Mouse (Mus musculus) myocyte (in vitro differentiated cells): ENCODE data around the gene Pde4d.

ENCODE experiments used
- CEBPB ChIP-seq: IDR thresholded peaks from 2 replicates; pipeline ENCODE4 v1.6.1; 2011; ENCODE audit warnings: mild to moderate bottlenecking, moderate library complexity; ENCODE audit not compliant: poor library complexity, insufficient read depth, severe bottlenecking
- E2F4 ChIP-seq: IDR thresholded peaks from one replicate; pipeline ENCODE4 v1.6.1; 2011; ENCODE audit warnings: mild to moderate bottlenecking, control low read depth, moderate library complexity; ENCODE audit not compliant: insufficient read depth
- MAX ChIP-seq: IDR thresholded peaks from one replicate; pipeline ENCODE4 v1.6.1; 2011; ENCODE audit warnings: low read depth, mild to moderate bottlenecking, control low read depth
- MYOD1 ChIP-seq, 3 experiments: IDR thresholded peaks; one replicate each; pipeline ENCODE4 v1.6.1; 2011; ENCODE audit warnings: control low read depth in 2 of 3, low read depth in 2 of 3, mild to moderate bottlenecking in 2 of 3, moderate library complexity in 1 of 3; ENCODE audit not compliant: insufficient read length in 2 of 3, control insufficient read depth in 1 of 3
- POLR2A ChIP-seq: IDR thresholded peaks from one replicate; pipeline ENCODE4 v1.6.1; 2011; ENCODE audit warnings: low read depth, mild to moderate bottlenecking, control low read depth, moderate library complexity; ENCODE audit not compliant: insufficient read length
- POLR2AphosphoS2 ChIP-seq: IDR thresholded peaks from one replicate; pipeline ENCODE4 v1.6.1; 2011; ENCODE audit warnings: low read depth, control low read depth; ENCODE audit not compliant: insufficient read length
- REST ChIP-seq: IDR thresholded peaks from one replicate; pipeline ENCODE4 v1.6.1; 2011; ENCODE audit warnings: mild to moderate bottlenecking, control low read depth, moderate library complexity; ENCODE audit not compliant: insufficient read depth, insufficient read length
- SRF ChIP-seq: IDR thresholded peaks from one replicate; pipeline ENCODE4 v1.6.1; 2011; ENCODE audit warnings: low read depth; ENCODE audit not compliant: control insufficient read depth, insufficient read length
- TCF12 ChIP-seq: IDR thresholded peaks from one replicate; pipeline ENCODE4 v1.6.1; 2011; ENCODE audit warnings: mild to moderate bottlenecking, control low read depth; ENCODE audit not compliant: poor library complexity, insufficient read depth, severe bottlenecking
- TCF3 ChIP-seq: IDR thresholded peaks from one replicate; pipeline ENCODE4 v1.6.1; 2011; ENCODE audit warnings: low read depth, control low read depth; ENCODE audit not compliant: insufficient read length
- USF1 ChIP-seq: IDR thresholded peaks from one replicate; pipeline ENCODE4 v1.6.1; 2011; ENCODE audit warnings: low read depth, mild to moderate bottlenecking, control low read depth, moderate library complexity

DNA sequence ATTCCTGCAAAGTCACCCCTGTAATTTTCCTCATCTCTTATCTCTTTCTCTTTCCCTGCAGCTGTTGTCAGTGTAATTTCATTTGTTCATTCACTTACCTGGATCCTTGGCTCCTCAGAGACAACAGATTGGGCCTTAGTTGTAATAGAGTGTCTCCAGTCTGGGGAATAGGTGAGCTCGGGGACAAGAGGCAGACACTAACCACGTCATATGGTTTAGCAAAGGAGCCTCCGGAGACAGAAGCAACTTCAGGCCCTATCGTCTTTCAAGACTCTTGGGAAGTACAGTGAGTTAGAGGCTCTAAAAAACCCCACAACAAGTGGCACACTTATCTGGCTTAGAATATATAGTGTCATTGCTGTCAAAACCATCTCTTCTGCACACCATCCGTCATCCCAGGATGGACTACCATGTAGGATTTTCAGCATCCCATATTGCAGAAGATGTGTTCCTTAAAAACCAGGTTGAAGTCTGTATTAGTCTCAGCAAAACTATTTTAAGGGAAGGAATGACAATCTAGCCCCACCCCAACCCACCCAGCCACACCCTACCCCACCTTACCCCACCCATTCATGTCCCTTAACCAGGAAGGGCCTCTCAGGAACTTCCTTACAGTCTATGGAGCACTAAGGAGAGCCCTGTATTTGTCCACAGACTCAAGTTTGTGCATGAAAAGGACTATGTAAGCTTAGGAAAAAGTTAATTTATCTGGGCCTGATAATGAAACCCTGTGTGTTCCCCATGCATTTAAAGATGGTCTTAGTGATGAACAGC, 1356.6 kb downstream of the Pde4d start:
- TF ChIP-seq USF1 (no peak), MYOD1 (IDR thresholded peaks at IDR 0.05; ENCODE audit: control insufficient read depth in 1 of 3, insufficient read length in 2 of 3, low read depth in 2 of 3) (no peak), TCF12 (no peak), TCF3 (no peak), POLR2A (no peak), E2F4 (no peak), SRF (no peak), MAX (no peak), REST (no peak), CEBPB (no peak), POLR2AphosphoS2 (no peak)
